Mouse (Mus musculus): ENCODE measurements around the gene Sycp2. TPM values are rescaled to one million over a fixed set of nuclear protein-coding genes. Genes with fewer than 3 reads are reported as not detected.

Gene Sycp2
- total RNA-seq, 2 experiments from 2014 or later = 0.87 to 1.7 TPM

- intact Hi-C loops (cut with DNase I) = no loop called here
- no peak for DNase-seq (ENCODE audit: low spot score)
Measured at GRCm38 (mm10) chr2:178313539-178313938, 93.9 kb downstream of the Sycp2 start.

GRCm38 (mm10) chr2:178304669-178305068, 102.8 kb downstream of the Sycp2 start:
- intact Hi-C loops (cut with DNase I) = no loop called here
- no peak for DNase-seq (ENCODE audit: low spot score)

- intact Hi-C loops (cut with DNase I) = no loop called here
- DNase-seq (ENCODE audit: low spot score) = no peak
Measured at GRCm38 (mm10) chr2:178304188-178304529, 103.3 kb downstream of the Sycp2 start.

- intact Hi-C loops (cut with DNase I) = no loop called here
- no peak for DNase-seq (ENCODE audit: low spot score)
Measured at GRCm38 (mm10) chr2:178303453-178304187, 103.9 kb downstream of the Sycp2 start.

Other genes starting within 250 kb of the Sycp2 start
- 10 to 100 TPM; 19.0 to 21.3 TPM for gene Ppp1r3d, start 6.8 kb upstream of the Sycp2 start, total RNA-seq (2021)
- gene Fam217b, start 6.8 kb upstream of the Sycp2 start, total RNA-seq (2021) = 10 to 100 TPM; 10.7 to 11.7 TPM
- not detected for gene Cdh26, start 22.8 kb upstream of the Sycp2 start, total RNA-seq (2021)